Mouse (Mus musculus) cerebellum, adult 11-12 months (tissue): ENCODE results near the gene Notum.
A peak's percentile ranks its signal among the peaks of the same experiment; 100 is the strongest.

Experiments
- DNase-seq: peaks from one replicate; pipeline ENCODE4 v3.0.0; 2022

Gene Notum

GRCm38 (mm10) chr11:120632559-120633519 lies 28.1 kb downstream of the Notum start:
- DNase-seq: peak; percentile 76

GRCm38 (mm10) chr11:120631726-120632448 lies 29.1 kb downstream of the Notum start:
- DNase-seq: no peak

- no peak for DNase-seq
Observed at GRCm38 (mm10) chr11:120630881-120631725, 29.9 kb downstream of the Notum start.

GRCm38 (mm10) chr11:120630401-120630871 lies 30.5 kb downstream of the Notum start:
- DNase-seq: peak; percentile 46

GRCm38 (mm10) chr11:120629911-120630310 lies 31.1 kb downstream of the Notum start:
- peak; percentile 40 for DNase-seq

GRCm38 (mm10) chr11:120629341-120629730 lies 31.6 kb downstream of the Notum start:
- DNase-seq: peak; percentile 58

- peak; percentile 47 for DNase-seq
Observed at GRCm38 (mm10) chr11:120628601-120629340, 32.2 kb downstream of the Notum start.

- DNase-seq: peak; percentile 52
Observed at GRCm38 (mm10) chr11:120627468-120628300, 33.3 kb downstream of the Notum start.

- peak; percentile 31 for DNase-seq
Observed at GRCm38 (mm10) chr11:120626785-120627467, 34.0 kb downstream of the Notum start.

GRCm38 (mm10) chr11:120625152-120625775 lies 35.7 kb downstream of the Notum start, which contains the start of gene Sirt7:
Gene Sirt7, minus strand, starts transcription at chr11:120625240.
- peak; percentile 52 for DNase-seq

GRCm38 (mm10) chr11:120624680-120625111 lies 36.3 kb downstream of the Notum start:
- peak; percentile 84 for DNase-seq

- DNase-seq: no peak
Observed at GRCm38 (mm10) chr11:120623961-120624679, 36.9 kb downstream of the Notum start.

- peak; percentile 10 for DNase-seq
Observed at GRCm38 (mm10) chr11:120622805-120623204, 38.2 kb downstream of the Notum start.

GRCm38 (mm10) chr11:120620195-120620594 lies 40.8 kb downstream of the Notum start:
- DNase-seq: peak; percentile 52

- DNase-seq: peak; percentile 74
Observed at GRCm38 (mm10) chr11:120618619-120619535, 42.1 kb downstream of the Notum start.

GRCm38 (mm10) chr11:120617519-120618112 lies 43.4 kb downstream of the Notum start, which contains the start of gene Pcyt2:
Gene Pcyt2, minus strand, starts transcription at chr11:120617936.
- DNase-seq: peak; percentile 95

- DNase-seq: peak; percentile 53
Observed at GRCm38 (mm10) chr11:120616617-120617294, 44.2 kb downstream of the Notum start.
